Mouse (Mus musculus) ES-CJ7 (cell line): ENCODE results near the gene Qrich2.
"Not testable (repeated sequence)": the region's sequence is repeated elsewhere in the genome, so short reads cannot be mapped to it uniquely, and the experiment has no call there.

ENCODE experiments used
- DNase-seq: peaks from one replicate; pipeline ENCODE4 v3.0.0; 2011; ENCODE audit warnings: low read depth, low spot score

Qrich2 gene

GRCm38 (mm10) chr11:116489771-116490231 is 23.8 kb upstream of the Qrich2 start:
- no peak for DNase-seq

GRCm38 (mm10) chr11:116488693-116489375 is 22.8 kb upstream of the Qrich2 start:
- DNase-seq: peak; percentile 90

GRCm38 (mm10) chr11:116488207-116488606 is 22.2 kb upstream of the Qrich2 start:
- peak; percentile 63 for DNase-seq

- no peak for DNase-seq
These were observed 18.2 kb upstream of the Qrich2 start for GRCm38 (mm10) chr11:116484261-116484660.

GRCm38 (mm10) chr11:116481776-116482175 is 15.7 kb upstream of the Qrich2 start:
- no peak for DNase-seq

GRCm38 (mm10) chr11:116480975-116481374 is 14.9 kb upstream of the Qrich2 start:
- DNase-seq: no peak

- no peak for DNase-seq
These were observed 13.8 kb upstream of the Qrich2 start for GRCm38 (mm10) chr11:116479832-116480231.

GRCm38 (mm10) chr11:116478978-116479377 is 12.9 kb upstream of the Qrich2 start:
- DNase-seq: no peak

GRCm38 (mm10) chr11:116477160-116477759 is 11.2 kb upstream of the Qrich2 start:
- no peak for DNase-seq

- DNase-seq: no peak
These were observed 10.7 kb upstream of the Qrich2 start for GRCm38 (mm10) chr11:116476696-116477095.

- no peak for DNase-seq
These were observed 10.0 kb upstream of the Qrich2 start for GRCm38 (mm10) chr11:116476041-116476440.

- no peak for DNase-seq
These were observed 6.2 kb upstream of the Qrich2 start for GRCm38 (mm10) chr11:116472275-116472674.

- no peak for DNase-seq
These were observed 4.9 kb upstream of the Qrich2 start for GRCm38 (mm10) chr11:116470896-116471295.

GRCm38 (mm10) chr11:116470249-116470648 is 4.2 kb upstream of the Qrich2 start:
- no peak for DNase-seq

GRCm38 (mm10) chr11:116468338-116468737 is 2.3 kb upstream of the Qrich2 start:
- DNase-seq: not testable (repeated sequence)

GRCm38 (mm10) chr11:116463833-116464232 is 2.2 kb downstream of the Qrich2 start:
- DNase-seq: peak; percentile 91

GRCm38 (mm10) chr11:116463338-116463737 is 2.7 kb downstream of the Qrich2 start:
- no peak for DNase-seq

GRCm38 (mm10) chr11:116459786-116460185 is 6.3 kb downstream of the Qrich2 start:
- DNase-seq: peak; percentile 70

GRCm38 (mm10) chr11:116456234-116456633 is 9.8 kb downstream of the Qrich2 start:
- no peak for DNase-seq

- DNase-seq: no peak
These were observed 12.2 kb downstream of the Qrich2 start for GRCm38 (mm10) chr11:116453889-116454288.

GRCm38 (mm10) chr11:116449341-116449740 is 16.7 kb downstream of the Qrich2 start:
- no peak for DNase-seq

- no peak for DNase-seq
These were observed 18.2 kb downstream of the Qrich2 start for GRCm38 (mm10) chr11:116447822-116448221.

GRCm38 (mm10) chr11:116446308-116446887 is 19.6 kb downstream of the Qrich2 start:
- DNase-seq: no peak
